Mouse (Mus musculus): ENCODE data around the gene Mydgf. TPM values are rescaled to one million over a fixed set of nuclear protein-coding genes. Genes with fewer than 3 reads are reported as not detected.

Mydgf gene
- polyA plus RNA-seq, 1 experiment = 60.6 TPM

DNA sequence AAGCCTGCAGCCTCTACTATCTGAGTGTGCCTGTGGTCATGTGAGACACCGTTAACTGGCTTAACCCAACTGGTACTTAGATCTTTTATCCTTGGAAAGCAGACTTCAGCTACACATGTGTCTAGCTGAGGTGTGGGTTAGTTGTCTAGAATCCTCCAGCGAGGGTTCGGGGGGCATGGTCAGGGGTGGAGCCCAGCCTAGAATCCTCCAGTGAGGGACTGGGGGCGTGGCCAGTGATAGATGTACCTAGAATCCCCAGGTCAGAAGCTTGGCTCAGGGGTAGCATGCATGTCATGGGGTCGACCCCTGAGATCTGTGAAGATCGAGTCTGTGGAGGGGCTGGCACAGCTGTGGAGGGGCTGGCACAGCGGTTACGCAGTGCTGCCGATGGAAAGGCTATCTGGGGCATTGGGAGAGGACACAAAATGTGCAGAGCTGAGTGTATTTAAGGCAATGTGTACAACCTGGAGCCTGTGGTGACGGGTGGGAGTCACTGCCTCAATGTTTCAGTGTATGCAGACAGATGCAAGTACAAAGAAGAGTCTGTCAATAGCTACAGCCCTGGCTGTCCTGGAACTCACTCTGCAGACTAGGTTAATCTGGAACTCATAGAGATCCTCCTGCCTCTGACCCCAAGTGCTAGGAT lies 10.2 kb downstream of the Mydgf start:
- H3K36me3 ChIP-seq (ENCODE audit: control insufficient read depth, insufficient read depth, low read length) = no peaks in the 10 kb centered on the region
- no peak for DNase-seq
- H3K27ac ChIP-seq (ENCODE audit: insufficient read depth, low read depth, low read length) = no peak overlapping the region
- no peak for TF ChIP-seq POLR2A (IDR thresholded peaks at IDR 0.05; ENCODE audit: low read depth, low read length)
- no peak for TF ChIP-seq CTCF (conservative IDR thresholded peaks at IDR 0.05; ENCODE audit: insufficient read depth, insufficient read length, low read depth, low read length)
- H3K4me1 ChIP-seq (ENCODE audit: control insufficient read depth, insufficient read depth, low read length) = no peaks in the 10 kb centered on the region
- no peak overlapping the region for H3K4me3 ChIP-seq (ENCODE audit: insufficient read depth, low read depth, low read length)
- no peaks in the 10 kb centered on the region for H3K27me3 ChIP-seq (replicated peaks; ENCODE audit: control insufficient read depth, insufficient read depth, low read length)
- WGBS = 60% methylated on average over 10 of the region's 10 CpGs

DNA sequence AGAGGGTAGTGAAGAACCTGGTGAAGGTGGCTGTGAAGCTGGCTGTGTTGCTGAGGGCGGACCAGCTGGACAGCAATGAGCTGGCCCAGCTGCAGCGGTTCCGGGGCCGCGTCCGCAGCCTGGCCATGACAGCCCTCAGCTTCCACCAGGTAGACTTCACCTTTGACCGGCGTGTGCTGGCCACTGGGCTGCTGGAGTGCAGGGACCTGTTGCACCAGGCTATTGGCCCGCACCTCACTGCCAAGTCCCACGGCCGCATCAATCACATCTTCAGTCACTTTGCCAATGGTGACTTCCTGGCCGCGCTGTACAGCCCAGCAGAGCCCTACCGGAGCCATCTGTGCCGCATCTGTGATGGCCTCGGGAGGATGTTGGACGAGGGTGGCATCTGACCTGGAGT lies 11.8 kb downstream of the Mydgf start:
- Histone ChIP-seq H3K4me1 (ENCODE audit: control insufficient read depth, insufficient read depth, low read length) (no peaks in the 10 kb centered on the region), H3K27ac (ENCODE audit: insufficient read depth, low read depth, low read length) (no peak overlapping the region), H3K36me3 (ENCODE audit: control insufficient read depth, insufficient read depth, low read length) (no peaks in the 10 kb centered on the region), H3K4me3 (ENCODE audit: insufficient read depth, low read depth, low read length) (no peak overlapping the region), H3K27me3 (replicated peaks; ENCODE audit: control insufficient read depth, insufficient read depth, low read length) (no peaks in the 10 kb centered on the region)
- no peak for DNase-seq
- 82% methylated on average over 17 of the region's 17 CpGs for WGBS
- TF ChIP-seq CTCF (conservative IDR thresholded peaks at IDR 0.05; ENCODE audit: insufficient read depth, insufficient read length, low read depth, low read length) (no peak), POLR2A (IDR thresholded peaks at IDR 0.05; ENCODE audit: low read depth, low read length) (no peak)

DNA sequence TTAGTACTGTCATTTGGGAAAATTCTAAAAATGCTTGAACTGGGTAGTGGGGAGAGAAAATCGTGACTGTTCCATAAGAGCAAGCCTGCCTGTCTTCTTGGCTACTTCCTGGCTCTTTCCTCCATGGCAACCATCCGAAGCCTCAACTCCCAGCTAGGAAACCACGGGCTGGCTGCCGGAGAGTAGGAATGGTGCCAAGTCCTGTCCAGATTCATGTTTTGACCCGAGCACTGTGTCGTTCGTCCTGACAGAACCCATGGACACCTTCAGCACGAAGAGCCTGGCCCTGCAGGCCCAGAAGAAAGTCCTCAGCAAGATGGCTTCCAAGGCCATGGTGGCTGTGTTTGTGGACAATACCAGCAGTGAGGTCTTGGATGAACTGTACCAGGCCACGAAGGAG lies 12.3 kb downstream of the Mydgf start:
- WGBS = 57% methylated on average over 9 of the region's 9 CpGs

DNA sequence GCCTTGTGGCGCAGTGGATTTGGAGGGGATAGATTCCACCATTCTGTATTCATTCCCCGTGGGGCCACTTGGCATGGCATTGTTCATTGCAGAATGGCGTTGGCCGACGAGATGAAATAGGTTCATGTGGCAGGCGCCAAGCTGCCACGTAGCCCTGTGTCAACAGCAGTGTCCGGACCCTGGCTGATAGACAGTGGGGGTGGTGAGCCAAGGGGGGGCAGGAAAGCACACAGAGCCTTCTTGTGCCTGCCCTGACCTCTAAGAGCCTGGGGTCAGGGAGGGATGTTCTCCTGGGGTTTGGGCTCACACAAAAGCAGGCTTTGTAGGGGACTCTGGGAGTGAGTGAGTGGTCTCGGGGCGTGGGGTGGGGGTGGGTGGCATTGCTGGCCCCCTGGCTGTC lies 13.1 kb downstream of the Mydgf start:
- no peak overlapping the region; the same call in 1 of the 2 replicates for H3K27ac ChIP-seq (ENCODE audit: insufficient read depth, low read depth, low read length)
- H3K4me1 ChIP-seq (ENCODE audit: control insufficient read depth, insufficient read depth, low read length) = no peaks in the 10 kb centered on the region
- no peak for TF ChIP-seq CTCF (conservative IDR thresholded peaks at IDR 0.05; ENCODE audit: insufficient read depth, insufficient read length, low read depth, low read length)
- no peak for TF ChIP-seq POLR2A (IDR thresholded peaks at IDR 0.05; ENCODE audit: low read depth, low read length)
- H3K36me3 ChIP-seq (ENCODE audit: control insufficient read depth, insufficient read depth, low read length) = no peaks in the 10 kb centered on the region
- 76% methylated on average over 10 of the region's 10 CpGs for WGBS
- no peak overlapping the region for H3K4me3 ChIP-seq (ENCODE audit: insufficient read depth, low read depth, low read length)
- DNase-seq = peak; percentile 19
- H3K27me3 ChIP-seq (replicated peaks; ENCODE audit: control insufficient read depth, insufficient read depth, low read length) = no peaks in the 10 kb centered on the region

More for the DNA sequence above, 12.3 kb downstream of the Mydgf start:
- Histone ChIP-seq H3K36me3 (ENCODE audit: control insufficient read depth, insufficient read depth, low read length) (no peaks in the 10 kb centered on the region), H3K27me3 (replicated peaks; ENCODE audit: control insufficient read depth, insufficient read depth, low read length) (no peaks in the 10 kb centered on the region), H3K4me1 (ENCODE audit: control insufficient read depth, insufficient read depth, low read length) (no peaks in the 10 kb centered on the region), H3K4me3 (ENCODE audit: insufficient read depth, low read depth, low read length) (no peak overlapping the region), H3K27ac (ENCODE audit: insufficient read depth, low read depth, low read length) (no peak overlapping the region)
- DNase-seq = no peak
- no peak for TF ChIP-seq POLR2A (IDR thresholded peaks at IDR 0.05; ENCODE audit: low read depth, low read length)
- no peak for TF ChIP-seq CTCF (conservative IDR thresholded peaks at IDR 0.05; ENCODE audit: insufficient read depth, insufficient read length, low read depth, low read length)

DNA sequence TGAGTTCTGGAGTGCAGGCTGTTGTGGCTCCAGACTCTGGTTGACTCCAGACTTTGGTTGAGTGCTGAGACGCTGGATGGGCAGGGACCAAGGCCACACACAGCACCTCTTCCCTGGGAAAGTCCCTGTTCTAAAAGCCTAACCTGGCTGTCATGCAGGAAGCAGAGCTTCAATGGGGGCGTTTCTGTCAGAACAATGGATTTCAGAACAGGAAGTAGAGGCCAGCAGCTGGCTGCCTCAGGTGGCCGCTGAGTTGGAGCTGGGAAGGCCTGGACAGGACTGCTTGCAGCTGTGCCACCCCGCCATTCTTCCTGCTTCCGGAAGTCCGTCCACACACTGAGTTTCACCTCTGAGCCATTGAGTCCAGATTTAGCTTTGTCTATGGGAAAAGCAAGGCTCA lies 13.9 kb downstream of the Mydgf start:
- H3K27me3 ChIP-seq (replicated peaks; ENCODE audit: control insufficient read depth, insufficient read depth, low read length) = no peaks in the 10 kb centered on the region
- WGBS = 68% methylated on average over 6 of the region's 6 CpGs
- H3K4me3 ChIP-seq (ENCODE audit: insufficient read depth, low read depth, low read length) = no peak overlapping the region
- peak; percentile 42 for DNase-seq
- no peaks in the 10 kb centered on the region for H3K36me3 ChIP-seq (ENCODE audit: control insufficient read depth, insufficient read depth, low read length)
- no peaks in the 10 kb centered on the region for H3K4me1 ChIP-seq (ENCODE audit: control insufficient read depth, insufficient read depth, low read length)
- peak overlapping the region; percentile 66 for H3K27ac ChIP-seq (ENCODE audit: insufficient read depth, low read depth, low read length)
- no peak for TF ChIP-seq CTCF (conservative IDR thresholded peaks at IDR 0.05; ENCODE audit: insufficient read depth, insufficient read length, low read depth, low read length)
- no peak for TF ChIP-seq POLR2A (IDR thresholded peaks at IDR 0.05; ENCODE audit: low read depth, low read length)

DNA sequence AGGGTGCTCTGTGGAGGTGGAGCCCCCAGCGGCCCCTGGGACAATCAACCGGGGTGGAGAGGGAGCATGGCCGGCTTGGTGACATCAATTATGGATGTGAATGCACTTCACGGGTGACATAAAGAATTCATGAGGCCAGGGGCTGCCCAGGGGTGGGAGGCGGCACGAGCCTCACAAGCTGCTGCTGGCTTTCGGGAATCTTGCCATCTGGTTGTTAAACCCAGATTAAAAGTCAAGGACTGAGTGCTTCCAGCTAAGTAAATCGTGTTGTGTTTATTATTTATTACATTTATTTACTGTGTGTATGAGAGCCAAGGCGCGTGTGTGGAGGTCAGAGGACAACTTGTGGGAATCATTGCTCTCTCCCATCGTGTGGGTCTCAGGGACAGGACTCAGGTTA lies 18.0 kb downstream of the Mydgf start:
- DNase-seq = no peak
- Histone ChIP-seq H3K27ac (ENCODE audit: insufficient read depth, low read depth, low read length) (no peak overlapping the region), H3K36me3 (ENCODE audit: control insufficient read depth, insufficient read depth, low read length) (no peaks in the 10 kb centered on the region), H3K4me3 (ENCODE audit: insufficient read depth, low read depth, low read length) (no peak overlapping the region), H3K27me3 (replicated peaks; ENCODE audit: control insufficient read depth, insufficient read depth, low read length) (no peaks in the 10 kb centered on the region), H3K4me1 (ENCODE audit: control insufficient read depth, insufficient read depth, low read length) (no peaks in the 10 kb centered on the region)
- TF ChIP-seq CTCF (conservative IDR thresholded peaks at IDR 0.05; ENCODE audit: insufficient read depth, insufficient read length, low read depth, low read length) = no peak
- no peak for TF ChIP-seq POLR2A (IDR thresholded peaks at IDR 0.05; ENCODE audit: low read depth, low read length)
- 56% methylated on average over 11 of the region's 11 CpGs for WGBS

DNA sequence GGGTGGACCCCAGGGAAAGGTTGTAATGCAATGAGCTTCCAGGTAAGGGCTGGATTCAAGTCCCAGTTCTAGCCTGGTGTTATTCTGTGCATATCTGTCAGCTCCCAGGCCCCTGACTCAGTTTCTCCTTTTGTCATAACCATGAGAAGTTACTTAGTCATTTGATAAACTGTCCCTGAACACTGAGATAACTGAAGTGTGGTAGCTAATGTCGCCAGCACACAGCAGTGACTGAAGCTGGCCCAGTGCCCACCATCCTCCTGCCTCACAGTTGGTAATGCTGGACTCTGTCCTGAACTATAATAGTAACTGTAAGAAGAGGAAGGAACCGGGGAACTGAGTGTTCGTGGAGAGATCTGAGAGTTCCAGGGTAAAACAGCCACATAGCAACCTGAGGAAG lies 19.2 kb downstream of the Mydgf start:
- 67% methylated on average over 3 of the region's 3 CpGs for WGBS
- no peak overlapping the region for H3K4me3 ChIP-seq (ENCODE audit: insufficient read depth, low read depth, low read length)
- H3K4me1 ChIP-seq (ENCODE audit: control insufficient read depth, insufficient read depth, low read length) = no peaks in the 10 kb centered on the region
- no peak for TF ChIP-seq CTCF (conservative IDR thresholded peaks at IDR 0.05; ENCODE audit: insufficient read depth, insufficient read length, low read depth, low read length)
- no peak for TF ChIP-seq POLR2A (IDR thresholded peaks at IDR 0.05; ENCODE audit: low read depth, low read length)
- H3K27me3 ChIP-seq (replicated peaks; ENCODE audit: control insufficient read depth, insufficient read depth, low read length) = no peaks in the 10 kb centered on the region
- H3K36me3 ChIP-seq (ENCODE audit: control insufficient read depth, insufficient read depth, low read length) = no peaks in the 10 kb centered on the region
- DNase-seq = no peak
- H3K27ac ChIP-seq (ENCODE audit: insufficient read depth, low read depth, low read length) = no peak overlapping the region
